Mouse (Mus musculus) intestine, postnatal 0 days (tissue): ENCODE data around the gene Chat. TPM values are rescaled to one million over a fixed set of nuclear protein-coding genes. Genes with fewer than 3 reads are reported as not detected.

Experiments used
- ATAC-seq: fragments of 200-750 bp; cut with Nextera tagmentation; 2 replicates; pipeline ENCODE4 v1.8.0; 2017; ENCODE audit warnings: mild to moderate bottlenecking, moderate TSS enrichment, moderate library complexity
- H3K27ac ChIP-seq: fragments of 300-500 bp; sonication (generic); 2 replicates; pipeline ENCODE4 v1.5.1; 2014; ENCODE audit warnings: mild to moderate bottlenecking, low read depth, low read length, moderate library complexity
- H3K27me3 ChIP-seq: fragments of 300-500 bp; sonication (generic); replicated peaks from 2 replicates; pipeline ENCODE4 v1.6.1; 2014; ENCODE audit warnings: low read length, mixed read lengths; ENCODE audit not compliant: control insufficient read depth, insufficient read depth
- H3K36me3 ChIP-seq: fragments of 300-500 bp; sonication (generic); 2 replicates; pipeline ENCODE4 v1.6.1; 2014; ENCODE audit warnings: mild to moderate bottlenecking, moderate library complexity; ENCODE audit not compliant: control insufficient read depth, insufficient read depth
- H3K4me1 ChIP-seq: fragments of 300-500 bp; sonication (generic); replicated peaks from 2 replicates; pipeline ENCODE4 v1.6.1; 2014; ENCODE audit warnings: antibody characterized with exemption, low read length, mixed read lengths; ENCODE audit not compliant: control insufficient read depth, insufficient read depth
- H3K4me2 ChIP-seq: fragments of 300-500 bp; sonication (generic); replicated peaks from 2 replicates; pipeline ENCODE4 v1.6.1; 2014; ENCODE audit warnings: low read depth, mild to moderate bottlenecking, moderate library complexity
- H3K4me3 ChIP-seq: fragments of 300-500 bp; sonication (generic); 2 replicates; pipeline ENCODE4 v1.5.1; 2014; ENCODE audit warnings: low read depth, low read length
- H3K9ac ChIP-seq: fragments of 300-500 bp; sonication (generic); 2 replicates; pipeline ENCODE4 v1.6.1; 2014; ENCODE audit warnings: mild to moderate bottlenecking, low read depth, low read length
- H3K9me3 ChIP-seq: fragments of 300-500 bp; sonication (generic); 2 replicates; pipeline ENCODE4 v1.6.1; 2016; ENCODE audit warnings: mixed run types; ENCODE audit not compliant: control insufficient read depth
- CTCF ChIP-seq: sonication (generic); IDR thresholded peaks from 2 replicates; pipeline ENCODE4 v1.5.1; 2016; ENCODE audit warnings: low read depth, mild to moderate bottlenecking, control low read depth, antibody characterized with exemption, moderate library complexity
- WGBS: fragments of 180-500 bp; shearing (Covaris S2); extraction: QIAGEN DNeasy Blood & Tissue Kit; methylation state at CpG from one replicate; pipeline ENCODE4 v1.1.7; 2014; 5-methylcytosine and 5-hydroxymethylcytosine counted together
- polyA plus RNA-seq: library from polyadenylated mRNA; unstranded; fragments of >200 nt; fragmentation: Nextera tagmentation; extraction: Ambion mirVana; gene quantifications from 2 replicates; pipeline ENCODE4 v1.2.1, GENCODE M21; 2015

Gene Chat
- polyA plus RNA-seq, 1 experiment from 2014 or later, result 0.64 TPM

- H3K9me3 ChIP-seq, result no peaks in the 10 kb centered on the region
- H3K9ac ChIP-seq, result no peak overlapping the region
- TF ChIP-seq CTCF, result no peak
- H3K4me1 ChIP-seq, result no peaks in the 10 kb centered on the region
- peak; percentile 74 for ATAC-seq
- WGBS, result 31% methylated on average over 2 of the region's 2 CpGs
- no peak overlapping the region for H3K27ac ChIP-seq
- H3K4me3 ChIP-seq, result no peak overlapping the region
- no peak overlapping the region for H3K4me2 ChIP-seq
- H3K27me3 ChIP-seq, result no peaks in the 10 kb centered on the region
- H3K36me3 ChIP-seq, result no peaks in the 10 kb centered on the region
These were observed 93.3 kb downstream of the Chat start for GRCm38 (mm10) chr14:32372510-32372909.

- WGBS, result 48% methylated on average over 7 of the region's 7 CpGs
- no peaks in the 10 kb centered on the region for H3K36me3 ChIP-seq
- no peak for TF ChIP-seq CTCF
These were observed 96.0 kb downstream of the Chat start for GRCm38 (mm10) chr14:32369756-32370155.

GRCm38 (mm10) chr14:32364359-32364758 is 101.4 kb downstream of the Chat start:
- Histone ChIP-seq H3K4me2 (no peak overlapping the region), H3K27ac (no peak overlapping the region), H3K4me3 (no peak overlapping the region), H3K9ac (no peak overlapping the region), H3K36me3 (no peaks in the 10 kb centered on the region), H3K27me3 (no peaks in the 10 kb centered on the region), H3K9me3 (no peaks in the 10 kb centered on the region), H3K4me1 (no peaks in the 10 kb centered on the region)
- TF ChIP-seq CTCF, result no peak
- ATAC-seq, result 0 out of 2 replicates have a peak, but pooled peaks have one; percentile 16
- WGBS, result 37% methylated on average over 7 of the region's 7 CpGs

More at GRCm38 (mm10) chr14:32369756-32370155, 96.0 kb downstream of the Chat start:
- no peaks in the 10 kb centered on the region for H3K4me1 ChIP-seq
- H3K27ac ChIP-seq, result no peak overlapping the region
- H3K9ac ChIP-seq, result no peak overlapping the region
- ATAC-seq, result no peak
- H3K4me3 ChIP-seq, result no peak overlapping the region
- no peaks in the 10 kb centered on the region for H3K9me3 ChIP-seq
- H3K4me2 ChIP-seq, result no peak overlapping the region
- no peaks in the 10 kb centered on the region for H3K27me3 ChIP-seq

Other genes starting within 250 kb of the Chat start
- gene Ogdhl, start 144.0 kb downstream of the Chat start, polyA plus RNA-seq, result 11.1 and 13.3 TPM in 2 replicates
- 0.14 TPM in 1 of 2 replicates, not detected in the other for gene 1700024G13Rik, start 77.6 kb downstream of the Chat start, polyA plus RNA-seq
- 5.5 and 5.8 TPM in 2 replicates for gene Slc18a3, start 1.1 kb downstream of the Chat start, polyA plus RNA-seq
- gene Ercc6, start 47.5 kb upstream of the Chat start, polyA plus RNA-seq, result 7.7 and 8.4 TPM in 2 replicates
- 0.14 and 0.26 TPM in 2 replicates for gene Prrxl1, start 133.4 kb upstream of the Chat start, polyA plus RNA-seq
- gene 3425401B19Rik, start 219.3 kb upstream of the Chat start, polyA plus RNA-seq, result 0.14 and 0.38 TPM in 2 replicates